Mouse (Mus musculus) gastrocnemius, postnatal 14 days (tissue): Measurements from ENCODE around the gene Gm13889. TPM values are rescaled to one million over a fixed set of nuclear protein-coding genes. Genes with fewer than 3 reads are reported as not detected.

Experiments
- DNase-seq: peaks from one replicate; pipeline ENCODE4 v3.0.0; 2021; ENCODE audit warnings: mixed read lengths
- intact Hi-C: fragments of 180-260 bp; cut with DNase I; formaldehyde crosslinking; loops from one replicate; pipeline ENCODE4 v1.15.1; 2025; ENCODE audit warnings: low total_unique reads
- long read RNA-seq, 2 experiments: library from polyadenylated mRNA; stranded (forward); transcript quantifications; one replicate each; pipeline ENCODE4 v2.0.0; 2021
- total RNA-seq, 2 experiments: library from RNA; stranded (reverse); gene quantifications; 2 replicates each; pipeline ENCODE4 v1.2.3; 2021

Gene Gm13889
- total RNA-seq, result 10 to 100 TPM in 1 of 2 experiments, 1 to 10 TPM in 1; 9.5 to 15.6 TPM
- long read RNA-seq, experiment 1, transcript Gm13889-201 (1 exons, 1,386 nt), result major isoform, 7 of 7 reads
- long read RNA-seq, experiment 1, partial matches to known transcripts, result 0 of 7 reads
- long read RNA-seq, experiment 1, other reads (novel, unspliced or antisense), result 0 of 7 reads
- long read RNA-seq, experiment 2, transcript Gm13889-201 (1 exons, 1,386 nt), result major isoform, 9 of 9 reads
- long read RNA-seq, experiment 2, partial matches to known transcripts, result 0 of 9 reads
- long read RNA-seq, experiment 2, other reads (novel, unspliced or antisense), result 0 of 9 reads

GRCm38 (mm10) chr2:93956908-93957784, at the start of gene Gm13889:
Gene Gm13889 (minus strand): TSS chr2:93957201.
- intact Hi-C loops, result loop anchor here (5.0 kb wide), 1 partner anchor 50 kb away; no protein-coding TSS in a partner anchor
- DNase-seq, result peak; percentile 80

GRCm38 (mm10) chr2:94002331-94002730, 45.3 kb upstream of the Gm13889 start:
- intact Hi-C loops, result loop anchor here (2.0 kb wide), 1 partner anchor 134 kb away; the partner anchor contains the start of gene Accsl
- peak; percentile 76 for DNase-seq

DNA sequence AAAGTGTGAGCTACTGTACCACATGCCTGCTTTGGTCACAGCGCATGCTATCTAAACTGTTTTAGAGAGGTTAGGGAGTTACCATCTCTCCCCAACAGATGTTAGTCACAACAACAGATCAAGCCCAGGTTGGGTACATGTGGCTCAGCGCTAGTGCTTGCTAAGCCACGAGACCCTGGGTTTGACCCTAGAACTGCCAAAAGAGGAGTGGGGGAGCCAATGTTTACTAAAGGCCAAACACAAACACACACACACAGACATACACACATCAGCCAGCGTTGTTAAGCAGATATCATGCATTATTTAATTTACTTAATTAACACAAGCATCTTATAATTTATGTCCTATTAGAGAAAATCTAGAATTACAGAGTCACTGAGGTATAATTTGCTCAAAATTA, 44.9 kb upstream of the Gm13889 start:
- intact Hi-C loops, result loop anchor here (2.0 kb wide), 1 partner anchor 133 kb away; the partner anchor contains the start of gene Accsl
- no peak for DNase-seq

GRCm38 (mm10) chr2:94001411-94001810, 44.4 kb upstream of the Gm13889 start:
- no peak for DNase-seq
- intact Hi-C loops, result no loop called here

- no peak for DNase-seq
- intact Hi-C loops, result no loop called here
These were observed 39.3 kb upstream of the Gm13889 start, which contains the start of gene Gm27027 for GRCm38 (mm10) chr2:93996254-93996653. Gene Gm27027 (minus strand): TSS chr2:93996354.

DNA sequence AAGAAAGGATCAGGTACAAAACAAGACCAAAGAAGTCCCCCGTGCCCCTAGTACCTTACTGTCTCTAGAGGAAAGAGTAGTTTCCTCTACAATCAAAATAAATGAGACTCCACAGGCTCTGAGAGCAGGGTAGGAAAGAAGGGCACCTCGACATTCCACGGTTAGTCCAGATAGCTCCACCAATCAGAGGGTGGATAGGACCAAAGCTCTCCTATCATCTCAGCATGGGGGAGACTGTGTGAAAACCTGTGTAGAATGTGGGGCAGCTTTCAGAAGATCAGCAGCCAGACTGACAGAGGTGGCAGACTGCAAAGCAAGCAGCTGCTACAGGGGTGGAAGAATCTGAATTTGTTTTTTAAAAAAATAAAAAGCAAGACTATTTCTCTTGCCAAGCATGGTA, 35.8 kb upstream of the Gm13889 start:
- intact Hi-C loops, result no loop called here
- no peak for DNase-seq

GRCm38 (mm10) chr2:93992259-93992658, 35.3 kb upstream of the Gm13889 start:
- no peak for DNase-seq
- intact Hi-C loops, result no loop called here

DNA sequence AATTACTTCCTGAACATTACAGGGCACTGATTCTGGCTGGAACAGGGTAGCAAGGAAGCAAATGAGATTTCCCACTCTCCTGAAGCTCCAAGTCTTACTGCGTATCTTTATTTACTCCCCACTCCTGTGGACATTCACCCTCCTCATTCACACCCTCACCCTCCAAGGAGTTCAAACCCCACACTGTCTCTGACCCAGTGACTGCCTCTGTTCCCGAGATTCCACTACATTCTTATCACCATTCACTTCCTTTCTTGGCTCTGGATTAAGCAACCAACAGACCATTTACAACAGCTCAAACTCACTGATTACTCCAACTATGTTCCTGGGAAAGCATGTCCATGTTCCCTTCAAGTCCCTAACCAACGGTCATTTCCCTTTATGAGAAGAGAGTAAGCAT, 34.3 kb upstream of the Gm13889 start:
- intact Hi-C loops, result no loop called here
- no peak for DNase-seq

- intact Hi-C loops, result no loop called here
- no peak for DNase-seq
These were observed 31.4 kb upstream of the Gm13889 start for GRCm38 (mm10) chr2:93988440-93988839.

DNA sequence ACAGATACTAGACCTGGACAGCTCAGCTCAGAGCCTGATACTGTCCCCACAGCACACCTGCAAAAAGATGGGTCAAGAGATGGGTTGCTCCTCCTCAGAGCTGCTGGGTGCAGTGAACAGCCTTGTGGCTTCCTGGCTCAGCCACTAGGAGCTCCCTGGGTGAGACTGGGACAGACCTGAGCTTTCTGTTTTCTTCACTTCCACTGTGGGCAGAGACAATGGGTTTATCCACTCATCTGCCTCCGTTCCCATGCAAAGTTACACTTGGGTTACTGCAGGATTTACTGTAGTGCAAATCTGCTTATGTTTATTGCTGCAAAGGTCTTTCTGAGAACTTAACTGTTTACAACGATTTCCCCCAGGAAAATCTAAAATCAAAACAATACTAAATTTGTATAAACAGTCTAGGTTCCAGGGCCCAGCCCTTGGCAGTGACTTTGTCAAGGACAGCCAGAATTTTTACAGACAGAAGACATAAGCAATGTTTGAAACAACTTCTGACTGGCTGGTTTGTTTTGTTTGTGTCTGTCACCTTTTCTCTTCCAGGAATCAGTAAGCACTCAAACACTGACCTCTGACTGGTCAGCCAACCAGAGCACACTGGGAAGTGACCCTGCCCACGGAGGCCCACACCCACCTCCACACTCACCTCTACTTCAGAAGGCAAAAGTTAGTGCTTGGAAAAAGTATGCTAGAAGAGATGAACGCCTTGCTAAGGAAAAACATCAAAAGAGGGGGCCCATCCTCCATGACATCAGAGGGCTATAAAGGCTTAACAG, 25.6 kb upstream of the Gm13889 start:
- intact Hi-C loops, result no loop called here
- no peak for DNase-seq

- DNase-seq, result no peak
- intact Hi-C loops, result no loop called here
These were observed 22.5 kb upstream of the Gm13889 start for GRCm38 (mm10) chr2:93979249-93980120.

DNA sequence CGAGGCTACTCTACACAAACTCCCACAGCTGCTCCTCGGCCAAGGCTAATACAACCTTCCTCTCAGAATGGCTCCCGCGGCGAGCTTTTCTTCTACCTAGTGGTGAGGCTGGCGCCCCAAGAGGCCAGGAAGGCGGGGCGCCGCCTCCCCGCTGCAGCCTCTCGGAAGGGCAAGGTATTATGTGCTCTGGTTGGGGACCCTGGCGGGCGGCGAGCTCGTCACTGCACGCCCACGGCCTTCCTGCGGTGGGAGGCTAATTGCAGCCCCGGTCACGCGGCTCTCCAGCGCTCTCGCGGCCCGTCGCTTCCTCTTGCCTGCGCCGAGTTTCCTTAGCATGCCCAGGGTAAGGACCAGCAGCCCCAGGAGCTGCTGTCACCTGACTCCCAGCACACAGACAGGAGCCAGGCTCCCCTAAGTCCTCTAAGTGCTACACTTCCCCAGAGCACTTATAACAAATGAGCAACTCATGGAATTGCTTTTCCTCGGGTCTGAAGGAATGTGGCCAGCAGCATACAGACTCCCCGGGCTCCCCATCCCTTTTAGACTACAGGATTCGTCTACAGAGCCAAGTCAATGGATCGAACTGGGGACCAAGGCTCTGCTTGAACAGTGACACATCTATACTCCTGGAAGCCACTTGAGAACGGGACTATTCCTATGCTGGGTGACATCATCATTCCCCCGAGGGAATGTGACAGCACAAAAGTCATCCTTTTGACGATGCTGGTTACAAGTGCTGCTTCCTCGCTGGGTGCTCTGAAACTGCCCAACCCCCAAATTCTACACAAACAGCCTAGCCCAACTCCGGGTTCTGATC, 19.6 kb upstream of the Gm13889 start:
- intact Hi-C loops, result no loop called here
- peak; percentile 56 for DNase-seq

DNA sequence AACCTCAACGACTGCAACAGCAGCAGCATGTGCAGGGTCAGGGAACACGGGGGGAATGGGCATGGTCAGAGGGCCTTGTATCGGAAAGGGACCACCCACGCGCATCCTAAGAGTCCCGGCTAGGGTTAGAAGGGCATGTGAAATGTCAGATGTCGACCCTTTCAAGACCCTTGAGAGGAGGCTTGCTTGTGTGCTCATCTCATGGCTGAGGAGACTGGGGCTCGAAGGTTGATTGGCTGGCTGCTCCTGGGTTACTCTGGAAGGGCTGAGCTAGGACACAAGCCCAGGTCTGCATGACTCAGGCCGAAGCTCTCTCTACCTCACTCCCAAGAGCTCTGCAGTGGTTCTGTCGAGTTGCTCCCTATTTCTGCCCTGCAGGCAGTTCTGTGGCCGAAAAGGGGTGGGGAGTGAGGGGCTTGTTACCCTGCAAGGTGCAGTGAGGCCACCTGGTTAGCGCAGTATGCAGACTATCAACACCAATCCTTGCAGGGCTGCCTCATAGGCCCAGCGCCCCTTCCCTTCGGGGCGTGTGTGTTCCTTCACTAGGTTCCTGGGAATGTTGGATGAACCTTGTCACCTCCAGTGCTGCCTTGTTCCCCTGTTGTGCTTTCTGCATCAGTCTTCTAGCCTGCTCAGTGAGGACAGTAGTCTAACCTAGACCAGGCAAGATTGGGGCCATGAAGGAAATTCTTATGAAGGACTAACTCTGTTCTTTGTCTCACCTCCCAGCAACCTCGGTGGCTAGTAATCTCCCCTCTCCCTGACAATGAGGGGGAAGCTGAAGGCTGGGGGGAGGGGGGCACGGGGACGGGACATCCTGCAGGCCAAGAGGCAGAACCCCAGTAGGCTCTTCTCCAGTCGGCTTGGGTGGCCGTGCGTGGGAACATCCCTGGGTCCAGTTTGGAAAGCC, 18.8 kb upstream of the Gm13889 start:
- DNase-seq, result no peak
- intact Hi-C loops, result no loop called here

DNA sequence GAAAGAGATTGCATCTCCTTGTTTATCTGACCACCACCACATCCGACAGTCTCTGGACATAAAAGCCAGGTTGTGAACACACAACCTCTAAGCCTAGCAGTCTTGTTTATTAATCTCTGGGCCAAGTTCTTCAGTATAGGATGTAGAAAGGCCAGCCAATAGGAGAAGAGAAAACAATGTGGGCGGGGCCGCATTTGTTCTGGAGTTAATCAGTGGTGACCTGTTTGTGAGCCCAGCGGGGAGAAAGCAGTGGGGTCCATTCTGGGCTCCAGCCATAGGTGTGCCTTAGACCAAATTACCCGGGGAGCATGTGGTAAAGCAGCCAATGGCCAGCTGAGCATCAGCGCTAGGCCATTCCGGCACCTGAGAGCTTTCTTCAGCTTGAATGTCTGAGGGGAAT, 18.0 kb upstream of the Gm13889 start:
- DNase-seq, result no peak
- intact Hi-C loops, result no loop called here

DNA sequence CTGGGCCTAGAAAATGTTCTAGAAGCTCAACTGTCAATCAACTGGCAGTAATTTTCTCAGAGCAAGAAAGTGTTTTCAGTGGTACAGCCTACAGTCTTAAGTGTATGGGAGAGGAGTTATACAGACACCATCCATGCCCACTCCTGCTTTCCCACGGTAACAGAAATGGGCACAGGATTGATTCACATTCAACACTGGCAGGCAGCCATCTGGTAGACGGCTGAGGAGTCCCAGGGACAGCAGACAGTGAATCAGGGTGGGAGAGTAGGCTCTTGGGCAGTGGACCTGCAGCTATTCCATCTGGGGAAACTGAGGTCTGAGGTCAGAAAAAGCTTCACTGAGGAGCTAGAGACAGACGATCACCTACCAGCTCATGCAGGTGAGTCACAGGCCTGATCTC, 14.6 kb upstream of the Gm13889 start:
- intact Hi-C loops, result no loop called here

GRCm38 (mm10) chr2:93964494-93965160, 7.6 kb upstream of the Gm13889 start:
- no peak for DNase-seq
- intact Hi-C loops, result no loop called here

More for the DNA sequence above, 14.6 kb upstream of the Gm13889 start:
- DNase-seq, result no peak
